Comparison of ENCODE assay signal across 14 mouse cellular contexts in genomic region chr10:60245635-60246034, GRCm38 (mm10). TPM values are rescaled to one million over a fixed set of nuclear protein-coding genes. Genes with fewer than 3 reads are reported as not detected.
DNase-seq lines count a peak whose midpoint lies in the region; ATAC-seq and TF ChIP-seq lines count a peak whose summit lies in the region.
"Had no signal": no experiment of that assay in that cellular context is flagged by ENCODE, and none has a peak within 500 bp of the region (broad histone marks: within the 10 kb centered on the region; RNA-seq: fewer than 3 reads in every experiment).

No protein-coding gene starts in this region.

- no peaks in the 10 kb centered on the region for H3K79me2 ChIP-seq in CH12.LX (replicated peaks; ENCODE audit: control insufficient read depth, extremely low read depth, insufficient read depth, poor library complexity, severe bottlenecking)

- in situ Hi-C loops in CH12.LX (cut with MboI; ENCODE audit: low pct_ligation_motif_present, low pct_unique_long_range_greater_than_20kb, low sequenced_read_pairs) = no loop called here

- H3K9me3 ChIP-seq in midbrain, embryonic 16.5 days (replicated peaks; ENCODE audit: control insufficient read depth, low read length, poor library complexity, severe bottlenecking) = no peaks in the 10 kb centered on the region
- H3K9me3 ChIP-seq in midbrain, embryonic 15.5 days = no peaks in the 10 kb centered on the region
- H3K9me3 ChIP-seq in CH12.LX (replicated peaks; ENCODE audit: low read length) = peaks cover 11% of the 10 kb centered on the region
- H3K9me3 ChIP-seq: forebrain, embryonic 10.5 days; heart, embryonic 15.5 days; hindbrain, embryonic 10.5 days; hindbrain, embryonic 13.5 days had no signal

- H3K4me3 ChIP-seq in midbrain, embryonic 16.5 days (ENCODE audit: low read depth, low read length) = no peak overlapping the region
- no peak overlapping the region for H3K4me3 ChIP-seq in midbrain, embryonic 15.5 days
- no peak overlapping the region for H3K4me3 ChIP-seq in CH12.LX (replicated peaks in 1 of 3; ENCODE audit: low read depth in 2 of 3, low read length in 2 of 3, poor library complexity in 1 of 3)
- H3K4me3 ChIP-seq: forebrain, embryonic 10.5 days; heart, embryonic 12.5 days; heart, embryonic 15.5 days; hindbrain, embryonic 10.5 days; hindbrain, embryonic 13.5 days had no signal

- no peaks in the 10 kb centered on the region for H3K27me3 ChIP-seq in midbrain, embryonic 16.5 days (ENCODE audit: control insufficient read depth, insufficient read depth, low read depth, low read length)
- H3K27me3 ChIP-seq in midbrain, embryonic 15.5 days (replicated peaks) = no peaks in the 10 kb centered on the region
- H3K27me3 ChIP-seq in CH12.LX (replicated peaks) = no peaks in the 10 kb centered on the region
- H3K27me3 ChIP-seq: heart, embryonic 12.5 days; heart, embryonic 15.5 days; hindbrain, embryonic 13.5 days had no signal

- H3K4me1 ChIP-seq in midbrain, embryonic 16.5 days (ENCODE audit: control insufficient read depth, insufficient read depth, low read length) = 0 out of 2 replicates have a peak, but pooled peaks cover 2% of the 10 kb centered on the region
- H3K4me1 ChIP-seq in midbrain, embryonic 15.5 days = no peaks in the 10 kb centered on the region
- peaks cover 9 to 31% of the 10 kb centered on the region in 2 experiments for H3K4me1 ChIP-seq in CH12.LX (ENCODE audit: control insufficient read depth in 1 of 2, insufficient read depth in 2 of 2)
- H3K4me1 ChIP-seq: forebrain, embryonic 10.5 days; heart, embryonic 12.5 days; heart, embryonic 15.5 days; hindbrain, embryonic 13.5 days had no signal

- no peak for TF ChIP-seq POLR2A in CH12.LX (IDR thresholded peaks at IDR 0.05; ENCODE audit: low read depth, low read length)

- DNase-seq in cerebellum, postnatal 14 days = peak; percentile 13 to 50
- no peak for DNase-seq in cerebellum, postnatal 4 days (ENCODE audit: low spot score in 2 of 2)
- no peak for DNase-seq in CH12.LX (ENCODE audit: extremely low read depth)
- peak; percentile 5 for DNase-seq in naive thymus-derived CD4-positive, alpha-beta T cell, adult 2 months (ENCODE audit: low read depth)

- H3K9ac ChIP-seq in midbrain, embryonic 16.5 days (ENCODE audit: low read depth, low read length) = no peak overlapping the region
- no peak overlapping the region for H3K9ac ChIP-seq in midbrain, embryonic 15.5 days
- no peak overlapping the region for H3K9ac ChIP-seq in CH12.LX (ENCODE audit: insufficient read depth, low read depth)
- H3K9ac ChIP-seq: forebrain, postnatal 0 days; heart, embryonic 12.5 days; heart, embryonic 15.5 days; hindbrain, embryonic 13.5 days had no signal

- H3K4me2 ChIP-seq in midbrain, embryonic 16.5 days (ENCODE audit: low read length) = no peak overlapping the region
- no peak overlapping the region for H3K4me2 ChIP-seq in midbrain, embryonic 15.5 days
- H3K4me2 ChIP-seq in CH12.LX (ENCODE audit: insufficient read depth, low read depth, poor library complexity, severe bottlenecking) = no peak overlapping the region
- H3K4me2 ChIP-seq: heart, embryonic 12.5 days; heart, embryonic 15.5 days; hindbrain, embryonic 13.5 days had no signal

- dilution Hi-C loops in CH12.LX (cut with MboI; ENCODE audit: extremely low pct_ligation_motif_present, extremely low pct_unique_long_range_greater_than_20kb, low sequenced_read_pairs) = no loop called here

- TF ChIP-seq CTCF in CH12.LX (conservative IDR thresholded peaks at IDR 0.05 in 1 of 2, IDR thresholded peaks at IDR 0.05 in 1 of 2; ENCODE audit: low read depth in 2 of 2, low read length in 2 of 2) = no peak

- no peak for TF ChIP-seq RAD21 in CH12.LX (IDR thresholded peaks at IDR 0.05; ENCODE audit: low read depth, low read length)

- no peaks in the 10 kb centered on the region for H3K36me3 ChIP-seq in midbrain, embryonic 16.5 days (ENCODE audit: control insufficient read depth, insufficient read depth, low read length)
- no peaks in the 10 kb centered on the region for H3K36me3 ChIP-seq in midbrain, embryonic 15.5 days (replicated peaks)
- H3K36me3 ChIP-seq in CH12.LX (replicated peaks in 1 of 2; ENCODE audit: control insufficient read depth in 1 of 2, insufficient read depth in 1 of 2, low read length in 1 of 2) = no peaks in the 10 kb centered on the region
- H3K36me3 ChIP-seq: forebrain, embryonic 10.5 days; heart, embryonic 12.5 days; heart, embryonic 15.5 days; hindbrain, embryonic 10.5 days; hindbrain, embryonic 13.5 days had no signal

- TF ChIP-seq EP300 in CH12.LX (IDR thresholded peaks at IDR 0.05; ENCODE audit: low read length) = no peak

- ATAC-seq in midbrain, embryonic 16.5 days = peak; percentile 12; the same call in 1 of the 2 replicates
- no peak for ATAC-seq in midbrain, embryonic 15.5 days (replicated peaks)
- no peak for ATAC-seq in frontal cortex, adult (ENCODE audit: low TSS enrichment)

- no peak overlapping the region for H3K27ac ChIP-seq in midbrain, embryonic 16.5 days (ENCODE audit: low read length)
- H3K27ac ChIP-seq in midbrain, embryonic 15.5 days = no peak overlapping the region
- H3K27ac ChIP-seq in CH12.LX (ENCODE audit: insufficient read depth, low read depth) = no peak overlapping the region
- H3K27ac ChIP-seq: forebrain, embryonic 10.5 days; heart, embryonic 15.5 days; hindbrain, embryonic 10.5 days; hindbrain, embryonic 13.5 days had no signal

- WGBS in midbrain, embryonic 16.5 days = 79% methylated on average over 7 of the region's 7 CpGs
- WGBS in midbrain, embryonic 15.5 days = 74% methylated on average over 7 of the region's 7 CpGs

TF ChIP-seq in CH12.LX, 34 proteins besides CTCF, POLR2A, EP300 and RAD21:
- TF ChIP-seq HCFC1 (IDR thresholded peaks at IDR 0.05; ENCODE audit: low read depth, low read length) = no peak
- no peak for TF ChIP-seq NRF1 (IDR thresholded peaks at IDR 0.05; ENCODE audit: low read depth, low read length)
- no peak for TF ChIP-seq USF1 (IDR thresholded peaks at IDR 0.05; ENCODE audit: low read depth, low read length)
- TF ChIP-seq TBP (conservative IDR thresholded peaks at IDR 0.05; ENCODE audit: low read depth, low read length) = 0 out of 2 replicates have a peak, but pooled peaks have one; percentile 61

RNA-seq across cellular contexts. Expression of gene Chst3, which starts 26.6 kb away (rescaled TPM):
- 0.97 and 1.0 TPM in 2 replicates for polyA plus RNA-seq in midbrain, embryonic 16.5 days (2015; fragmentation: Nextera tagmentation; extraction: Ambion mirVana)
- 1.1 and 1.6 TPM in 2 replicates for polyA plus RNA-seq in midbrain, embryonic 15.5 days (2015; fragmentation: Nextera tagmentation; extraction: Ambion mirVana)
- total RNA-seq in CH12.LX (2012; rRNA removed) = 4.4 and 5.2 TPM in 2 replicates
- 7.4 and 7.5 TPM in 2 replicates for total RNA-seq in CH12.LX (2014; rRNA removed)
- polyA plus RNA-seq in CH12.LX (2012; ENCODE audit: insufficient read length, low read depth) = 11.0 and 12.2 TPM in 2 replicates
- total RNA-seq: MEL had no signal

RNA-seq across cellular contexts. Expression of gene Psap, which starts 31.8 kb away (rescaled TPM):
- 204 and 235 TPM in 2 replicates for polyA plus RNA-seq in midbrain, embryonic 16.5 days (2015; fragmentation: Nextera tagmentation; extraction: Ambion mirVana)
- polyA plus RNA-seq in midbrain, embryonic 15.5 days (2015; fragmentation: Nextera tagmentation; extraction: Ambion mirVana) = 169 and 192 TPM in 2 replicates
- total RNA-seq in CH12.LX (2012; rRNA removed) (300 and 318 TPM in 2 replicates), CH12.LX (2014; rRNA removed) (223 and 251 TPM in 2 replicates)
- polyA plus RNA-seq in CH12.LX (2012; ENCODE audit: insufficient read length, low read depth) = 465 and 470 TPM in 2 replicates

Comparison
In these comparisons a context has a peak if more than half of its experiments do, and no peak if none do; other contexts are left out.
1. DNase-seq: peak in cerebellum, postnatal 14 days (2 of 2) and naive thymus-derived CD4-positive, alpha-beta T cell, adult 2 months (single experiment); none in cerebellum, postnatal 4 days (0 of 2) and CH12.LX (single experiment).